Mouse (Mus musculus): Measurements from ENCODE around the gene Adcy4. TPM values are rescaled to one million over a fixed set of nuclear protein-coding genes. Genes with fewer than 3 reads are reported as not detected.

The Adcy4 gene
- 14.4 TPM for polyA plus RNA-seq (2015; fragmentation: Illumina TruSeq; extraction: RNeasy Lipid Tissue Mini Kit (QIAGEN cat#74804); ENCODE audit: insufficient read depth, low read depth, low replicate concordance)

DNA sequence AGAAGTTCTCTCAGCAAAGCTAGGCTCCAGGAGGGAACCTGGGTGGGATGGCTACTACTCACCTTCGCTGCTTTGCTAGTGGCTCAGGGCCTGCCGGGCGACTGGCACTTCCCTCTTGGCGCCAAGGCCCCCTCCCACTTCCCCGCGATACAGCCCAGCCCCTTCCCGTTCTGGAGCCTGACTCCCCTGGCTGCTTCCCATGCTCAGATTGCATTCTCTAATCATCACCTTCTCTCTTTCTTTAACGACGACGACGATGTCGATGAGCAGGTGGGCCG is at the start of gene Adcy4:
Adcy4 (minus strand) TSS at position 138 of the 278 bp plus-strand sequence.

DNA sequence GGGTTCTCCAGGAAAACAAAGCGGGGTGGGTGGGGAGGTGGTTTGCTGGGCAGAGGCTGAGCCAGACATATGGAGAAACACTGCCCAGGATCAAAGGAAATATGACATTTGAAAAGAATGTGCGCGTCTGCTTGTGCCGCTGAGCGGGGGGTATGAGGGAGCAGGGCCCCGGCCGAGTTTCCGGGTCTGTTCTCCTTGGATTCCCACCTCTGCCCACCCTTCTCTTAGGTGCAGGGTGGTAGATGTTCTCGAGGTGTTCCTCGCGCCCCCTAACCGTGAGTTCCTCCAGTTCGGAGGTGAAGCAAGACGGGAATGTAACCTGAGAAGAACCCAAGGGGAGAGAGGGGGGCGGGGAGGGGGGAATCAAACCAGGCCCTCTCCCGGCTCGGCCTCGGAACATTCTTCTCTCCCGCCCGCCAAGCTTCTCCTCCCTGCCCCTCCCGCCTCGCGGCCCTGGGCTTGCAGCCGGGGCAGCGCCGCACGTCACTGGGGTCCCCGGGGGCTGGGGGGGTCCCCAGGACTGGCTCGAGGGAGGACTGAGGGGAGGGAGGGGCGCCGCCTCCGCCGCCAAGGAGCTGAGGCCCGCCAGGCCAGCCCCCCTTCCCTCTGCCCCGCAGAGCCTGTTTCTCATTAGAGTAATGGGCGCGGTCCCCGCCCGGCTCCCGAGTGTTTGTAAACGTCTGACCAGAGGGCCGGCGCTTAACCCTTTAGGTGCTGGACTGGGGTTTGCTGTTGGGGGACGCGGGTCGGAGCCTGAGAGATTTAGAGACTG is 39.3 kb upstream of the Adcy4 start, which contains the start of gene Nfatc4:
Nfatc4 (plus strand) TSS at position 154 of the 772 bp plus-strand sequence.

DNA sequence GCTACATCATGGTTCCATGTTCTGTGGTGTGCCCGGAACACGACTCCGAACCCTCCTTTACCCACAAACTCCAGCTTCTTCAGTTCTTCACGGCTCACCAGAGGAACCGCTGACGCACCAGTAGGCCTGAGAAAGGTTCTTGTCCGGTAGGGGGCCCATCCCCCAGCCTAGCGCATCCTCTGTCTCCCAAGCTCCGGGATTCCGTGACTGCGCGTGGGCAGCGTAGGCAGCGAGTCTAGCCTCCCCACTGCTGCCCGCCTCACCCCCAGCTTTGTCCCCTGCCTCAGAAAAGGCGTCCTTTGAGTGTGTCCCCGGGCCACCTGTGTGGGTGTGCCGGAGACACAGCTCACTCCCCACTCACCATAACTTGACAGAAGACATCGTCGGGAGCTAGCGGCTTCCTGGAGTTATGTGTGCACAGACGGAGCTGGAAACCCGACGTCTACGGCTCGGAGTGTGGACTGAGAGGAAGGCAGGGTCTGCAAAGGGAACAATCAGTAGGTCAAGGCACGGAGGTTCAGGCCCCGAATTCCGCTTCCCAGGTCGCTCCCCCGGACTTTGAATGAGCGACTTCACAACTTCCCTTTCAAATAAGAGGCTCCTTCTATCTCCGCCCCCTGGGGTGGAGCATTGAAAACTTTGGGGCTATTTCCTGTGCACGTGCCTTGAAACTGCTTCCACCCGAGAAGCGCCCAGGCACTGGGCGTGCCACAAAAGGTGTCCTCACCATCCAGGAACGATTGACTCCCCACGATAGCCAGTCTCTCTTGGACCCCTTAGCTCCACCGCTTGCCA is 4.6 kb upstream of the Adcy4 start, which contains the start of gene Ripk3:
Ripk3 (minus strand) TSS at position 610 of the 795 bp plus-strand sequence.

DNA sequence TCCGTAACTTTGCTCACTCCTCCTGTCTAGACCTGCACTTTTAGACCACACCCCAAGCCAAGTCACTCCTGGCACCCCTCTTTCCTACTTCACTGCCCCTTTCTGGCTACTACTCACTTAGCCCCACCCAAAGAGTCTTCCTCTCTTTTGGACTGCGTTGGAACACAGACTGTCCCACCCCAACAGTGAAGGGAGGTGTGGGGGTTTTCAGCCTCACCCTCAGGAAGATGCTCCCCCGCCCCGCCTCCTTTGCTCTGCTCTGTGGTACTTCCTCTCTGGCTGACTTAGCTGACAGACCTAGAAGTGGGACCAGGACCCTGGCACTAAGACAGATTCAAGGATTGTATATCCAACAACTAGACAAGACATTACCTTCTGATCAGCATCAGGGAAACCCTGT is 18.2 kb downstream of the Adcy4 start, which contains the start of gene Ltb4r1:
Ltb4r1 (plus strand) TSS at position 267 of the 400 bp plus-strand sequence.

DNA sequence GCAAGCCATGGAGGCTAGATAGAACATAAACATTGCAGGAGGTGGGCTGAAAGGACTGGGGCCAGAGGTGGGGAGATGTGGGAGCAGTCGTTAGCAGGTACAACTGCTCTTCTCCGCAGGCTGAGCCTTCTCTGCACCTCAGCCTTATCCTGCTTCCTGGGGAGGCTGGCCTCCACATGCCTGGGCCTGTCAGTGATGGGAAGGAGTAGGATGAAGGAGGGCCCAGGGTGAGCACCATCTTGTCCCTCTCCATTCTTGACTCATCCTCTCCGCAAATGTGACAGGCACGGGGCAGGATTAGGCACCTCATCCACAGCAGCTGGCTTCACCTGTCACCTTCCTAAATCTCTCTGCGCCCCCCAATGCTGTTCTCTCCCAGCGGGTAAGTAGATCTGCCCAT is 22.7 kb downstream of the Adcy4 start, which contains the start of gene Ltb4r2:
Ltb4r2 (plus strand) TSS at position 266 of the 400 bp plus-strand sequence.

DNA sequence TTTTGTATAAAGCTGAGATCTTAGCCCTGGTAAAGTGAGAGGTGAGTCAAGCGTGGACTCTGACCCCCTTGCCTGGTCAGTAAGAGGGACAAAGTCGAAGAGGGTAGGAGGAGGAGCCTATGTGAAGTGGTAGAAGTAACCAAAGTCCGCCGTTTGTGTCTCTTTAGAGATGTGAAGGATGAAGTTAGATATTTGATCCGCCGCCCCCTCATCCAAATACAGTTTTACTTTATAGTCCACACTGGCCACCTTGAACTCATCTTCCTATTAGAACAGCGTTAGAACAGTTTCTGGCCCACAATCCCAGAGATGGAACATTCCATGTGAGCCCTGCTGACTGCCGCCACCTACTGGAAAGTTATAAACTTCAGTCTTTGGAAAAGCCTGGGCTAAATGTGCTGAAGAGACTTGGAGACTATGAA is 25.5 kb downstream of the Adcy4 start, which contains the start of gene Cideb:
Cideb (minus strand) TSS at position 96 of the 422 bp plus-strand sequence.

DNA sequence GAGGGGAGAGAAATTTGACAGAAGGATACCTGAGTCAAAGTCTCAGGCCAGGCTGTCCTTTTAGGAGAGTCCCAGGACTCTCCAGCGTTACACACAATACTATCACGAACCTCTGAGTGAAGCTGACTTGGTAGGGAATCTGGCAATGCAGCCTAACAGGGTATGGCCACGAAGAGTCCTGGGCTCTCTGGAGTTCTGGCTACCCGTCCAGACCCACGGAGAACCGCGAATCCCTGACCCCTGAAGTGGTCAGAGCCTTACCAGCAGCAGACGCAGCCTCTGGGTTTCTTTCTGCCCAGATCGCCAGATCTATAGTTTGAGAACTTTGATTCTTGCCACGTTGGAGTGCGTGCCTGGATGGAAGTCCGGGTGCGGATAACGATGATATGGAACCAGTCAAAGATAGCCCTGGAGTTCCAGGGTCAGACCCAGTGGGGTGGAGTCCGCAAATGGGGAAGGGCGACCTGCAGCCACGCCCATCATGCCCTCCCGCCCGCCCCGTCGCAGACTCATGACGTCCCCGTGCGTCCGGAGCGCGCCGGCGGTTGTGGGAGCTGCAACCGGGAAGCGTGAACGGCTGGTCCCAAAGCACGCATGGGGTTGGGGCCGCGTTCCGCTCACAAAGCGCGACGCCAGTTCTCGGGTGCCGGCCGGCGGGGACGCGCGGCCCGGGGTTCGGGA is 38.6 kb downstream of the Adcy4 start, which contains the start of the genes Dhrs1 and Nop9:
Dhrs1 (minus strand) TSS at position 511 of the 681 bp plus-strand sequence.
Nop9 (plus strand) TSS at position 514 of the 681 bp plus-strand sequence.

DNA sequence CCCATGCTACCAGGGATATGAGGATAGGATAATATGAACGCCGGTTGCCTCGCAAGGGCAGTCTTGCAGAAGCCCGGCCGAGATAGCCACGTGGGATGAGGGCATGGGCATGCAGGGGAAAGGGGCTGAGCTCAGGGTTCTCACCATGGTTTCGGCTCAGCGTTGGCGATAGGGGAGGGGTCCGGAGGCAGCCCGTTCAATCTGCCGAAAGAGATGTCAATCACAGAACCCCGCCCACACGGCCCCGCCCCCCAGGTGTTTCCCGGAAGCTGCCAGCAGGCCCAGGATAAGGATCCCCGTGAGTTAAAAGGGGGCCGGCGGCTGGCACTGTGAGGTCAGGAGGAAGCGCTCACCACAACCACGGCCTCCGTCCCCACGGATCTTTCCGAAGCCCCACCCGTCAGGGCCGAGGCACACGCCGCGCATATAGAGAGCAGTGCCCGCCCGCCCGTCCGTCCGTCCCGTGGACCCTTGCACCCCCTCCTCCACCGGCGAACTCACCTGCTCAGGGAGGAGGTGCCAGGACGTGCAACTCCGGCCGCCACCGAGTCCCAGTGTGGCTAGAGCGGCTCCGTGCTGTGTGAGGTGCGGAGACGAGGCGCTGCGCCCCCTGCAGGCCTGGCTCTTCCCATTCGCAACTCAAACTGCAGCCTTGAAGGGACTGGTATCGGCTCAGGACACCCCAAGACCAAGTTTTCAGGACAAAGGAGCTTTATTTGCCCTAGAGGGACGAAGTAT is 62.0 kb downstream of the Adcy4 start, which contains the start of gene Rabggta:
Rabggta (minus strand) TSS at position 564 of the 738 bp plus-strand sequence.

Other genes with a start within 250 kb of the Adcy4 start
- 29.0 TPM for gene Pck2, start 243.8 kb downstream of the Adcy4 start, polyA plus RNA-seq (2015; fragmentation: Illumina TruSeq; extraction: RNeasy Lipid Tissue Mini Kit (QIAGEN cat#74804); ENCODE audit: insufficient read depth, low read depth, low replicate concordance)
- gene Dcaf11, start 224.1 kb downstream of the Adcy4 start, polyA plus RNA-seq (2015; fragmentation: Illumina TruSeq; extraction: RNeasy Lipid Tissue Mini Kit (QIAGEN cat#74804); ENCODE audit: insufficient read depth, low read depth, low replicate concordance): 38.9 TPM
- gene A730061H03Rik, start 223.7 kb downstream of the Adcy4 start, polyA plus RNA-seq (2015; fragmentation: Illumina TruSeq; extraction: RNeasy Lipid Tissue Mini Kit (QIAGEN cat#74804); ENCODE audit: insufficient read depth, low read depth, low replicate concordance): not detected
- gene Fitm1, start 208.5 kb downstream of the Adcy4 start, polyA plus RNA-seq (2015; fragmentation: Illumina TruSeq; extraction: RNeasy Lipid Tissue Mini Kit (QIAGEN cat#74804); ENCODE audit: insufficient read depth, low read depth, low replicate concordance): not detected
- gene Psme1, start 206.0 kb downstream of the Adcy4 start, polyA plus RNA-seq (2015; fragmentation: Illumina TruSeq; extraction: RNeasy Lipid Tissue Mini Kit (QIAGEN cat#74804); ENCODE audit: insufficient read depth, low read depth, low replicate concordance): 38.5 TPM
- gene Emc9, start 198.8 kb downstream of the Adcy4 start, polyA plus RNA-seq (2015; fragmentation: Illumina TruSeq; extraction: RNeasy Lipid Tissue Mini Kit (QIAGEN cat#74804); ENCODE audit: insufficient read depth, low read depth, low replicate concordance): 11.7 TPM
- 49.1 TPM for gene Psme2, start 193.0 kb downstream of the Adcy4 start, polyA plus RNA-seq (2015; fragmentation: Illumina TruSeq; extraction: RNeasy Lipid Tissue Mini Kit (QIAGEN cat#74804); ENCODE audit: insufficient read depth, low read depth, low replicate concordance)
- 14.7 TPM for gene Rnf31, start 192.4 kb downstream of the Adcy4 start, polyA plus RNA-seq (2015; fragmentation: Illumina TruSeq; extraction: RNeasy Lipid Tissue Mini Kit (QIAGEN cat#74804); ENCODE audit: insufficient read depth, low read depth, low replicate concordance)
- gene Irf9, start 180.5 kb downstream of the Adcy4 start, polyA plus RNA-seq (2015; fragmentation: Illumina TruSeq; extraction: RNeasy Lipid Tissue Mini Kit (QIAGEN cat#74804); ENCODE audit: insufficient read depth, low read depth, low replicate concordance): 11.2 TPM
- 9.7 TPM for gene Rec8, start 166.1 kb downstream of the Adcy4 start, polyA plus RNA-seq (2015; fragmentation: Illumina TruSeq; extraction: RNeasy Lipid Tissue Mini Kit (QIAGEN cat#74804); ENCODE audit: insufficient read depth, low read depth, low replicate concordance)
- gene Ipo4, start 148.1 kb downstream of the Adcy4 start, polyA plus RNA-seq (2015; fragmentation: Illumina TruSeq; extraction: RNeasy Lipid Tissue Mini Kit (QIAGEN cat#74804); ENCODE audit: insufficient read depth, low read depth, low replicate concordance): 49.8 TPM
- gene Gm49378, start 146.2 kb downstream of the Adcy4 start, polyA plus RNA-seq (2015; fragmentation: Illumina TruSeq; extraction: RNeasy Lipid Tissue Mini Kit (QIAGEN cat#74804); ENCODE audit: insufficient read depth, low read depth, low replicate concordance): 1.6 TPM
- gene Tm9sf1, start 140.3 kb downstream of the Adcy4 start, polyA plus RNA-seq (2015; fragmentation: Illumina TruSeq; extraction: RNeasy Lipid Tissue Mini Kit (QIAGEN cat#74804); ENCODE audit: insufficient read depth, low read depth, low replicate concordance): 17.3 TPM
- gene Tssk4, start 133.9 kb downstream of the Adcy4 start, polyA plus RNA-seq (2015; fragmentation: Illumina TruSeq; extraction: RNeasy Lipid Tissue Mini Kit (QIAGEN cat#74804); ENCODE audit: insufficient read depth, low read depth, low replicate concordance): 0.59 TPM
- gene Mdp1, start 123.6 kb downstream of the Adcy4 start, polyA plus RNA-seq (2015; fragmentation: Illumina TruSeq; extraction: RNeasy Lipid Tissue Mini Kit (QIAGEN cat#74804); ENCODE audit: insufficient read depth, low read depth, low replicate concordance): 8.9 TPM
- 5.6 TPM for gene Gmpr2, start 112.2 kb downstream of the Adcy4 start, polyA plus RNA-seq (2015; fragmentation: Illumina TruSeq; extraction: RNeasy Lipid Tissue Mini Kit (QIAGEN cat#74804); ENCODE audit: insufficient read depth, low read depth, low replicate concordance)
- 60.9 TPM for gene Nedd8, start 112.0 kb downstream of the Adcy4 start, polyA plus RNA-seq (2015; fragmentation: Illumina TruSeq; extraction: RNeasy Lipid Tissue Mini Kit (QIAGEN cat#74804); ENCODE audit: insufficient read depth, low read depth, low replicate concordance)
- gene Tinf2, start 102.3 kb downstream of the Adcy4 start, polyA plus RNA-seq (2015; fragmentation: Illumina TruSeq; extraction: RNeasy Lipid Tissue Mini Kit (QIAGEN cat#74804); ENCODE audit: insufficient read depth, low read depth, low replicate concordance): 5.5 TPM
- 0.30 TPM for gene Tgm1, start 70.2 kb downstream of the Adcy4 start, polyA plus RNA-seq (2015; fragmentation: Illumina TruSeq; extraction: RNeasy Lipid Tissue Mini Kit (QIAGEN cat#74804); ENCODE audit: insufficient read depth, low read depth, low replicate concordance)
- gene Rabggta, start 61.8 kb downstream of the Adcy4 start, polyA plus RNA-seq (2015; fragmentation: Illumina TruSeq; extraction: RNeasy Lipid Tissue Mini Kit (QIAGEN cat#74804); ENCODE audit: insufficient read depth, low read depth, low replicate concordance): 9.4 TPM
- gene Dhrs1, start 38.4 kb downstream of the Adcy4 start, polyA plus RNA-seq (2015; fragmentation: Illumina TruSeq; extraction: RNeasy Lipid Tissue Mini Kit (QIAGEN cat#74804); ENCODE audit: insufficient read depth, low read depth, low replicate concordance): 28.8 TPM
- 2.8 TPM for gene Nop9, start 38.4 kb downstream of the Adcy4 start, polyA plus RNA-seq (2015; fragmentation: Illumina TruSeq; extraction: RNeasy Lipid Tissue Mini Kit (QIAGEN cat#74804); ENCODE audit: insufficient read depth, low read depth, low replicate concordance)
- gene Cideb, start 25.6 kb downstream of the Adcy4 start, polyA plus RNA-seq (2015; fragmentation: Illumina TruSeq; extraction: RNeasy Lipid Tissue Mini Kit (QIAGEN cat#74804); ENCODE audit: insufficient read depth, low read depth, low replicate concordance): not detected
- not detected for gene Ltb4r2, start 22.7 kb downstream of the Adcy4 start, polyA plus RNA-seq (2015; fragmentation: Illumina TruSeq; extraction: RNeasy Lipid Tissue Mini Kit (QIAGEN cat#74804); ENCODE audit: insufficient read depth, low read depth, low replicate concordance)
- gene Ltb4r1, start 18.1 kb downstream of the Adcy4 start, polyA plus RNA-seq (2015; fragmentation: Illumina TruSeq; extraction: RNeasy Lipid Tissue Mini Kit (QIAGEN cat#74804); ENCODE audit: insufficient read depth, low read depth, low replicate concordance): not detected
- gene Ripk3, start 4.8 kb upstream of the Adcy4 start, polyA plus RNA-seq (2015; fragmentation: Illumina TruSeq; extraction: RNeasy Lipid Tissue Mini Kit (QIAGEN cat#74804); ENCODE audit: insufficient read depth, low read depth, low replicate concordance): 2.2 TPM
- gene Nfatc4, start 39.0 kb upstream of the Adcy4 start, polyA plus RNA-seq (2015; fragmentation: Illumina TruSeq; extraction: RNeasy Lipid Tissue Mini Kit (QIAGEN cat#74804); ENCODE audit: insufficient read depth, low read depth, low replicate concordance): 5.5 TPM
- gene Nynrin, start 69.9 kb upstream of the Adcy4 start, polyA plus RNA-seq (2015; fragmentation: Illumina TruSeq; extraction: RNeasy Lipid Tissue Mini Kit (QIAGEN cat#74804); ENCODE audit: insufficient read depth, low read depth, low replicate concordance): 2.1 TPM
- gene Cbln3, start 100.3 kb upstream of the Adcy4 start, polyA plus RNA-seq (2015; fragmentation: Illumina TruSeq; extraction: RNeasy Lipid Tissue Mini Kit (QIAGEN cat#74804); ENCODE audit: insufficient read depth, low read depth, low replicate concordance): not detected
- 5.2 TPM for gene Khnyn, start 100.9 kb upstream of the Adcy4 start, polyA plus RNA-seq (2015; fragmentation: Illumina TruSeq; extraction: RNeasy Lipid Tissue Mini Kit (QIAGEN cat#74804); ENCODE audit: insufficient read depth, low read depth, low replicate concordance)
- gene Sdr39u1, start 116.2 kb upstream of the Adcy4 start, polyA plus RNA-seq (2015; fragmentation: Illumina TruSeq; extraction: RNeasy Lipid Tissue Mini Kit (QIAGEN cat#74804); ENCODE audit: insufficient read depth, low read depth, low replicate concordance): 11.8 TPM
- 2.5 TPM for gene Cma1, start 160.6 kb upstream of the Adcy4 start, polyA plus RNA-seq (2015; fragmentation: Illumina TruSeq; extraction: RNeasy Lipid Tissue Mini Kit (QIAGEN cat#74804); ENCODE audit: insufficient read depth, low read depth, low replicate concordance)
- gene Cma2, start 166.9 kb upstream of the Adcy4 start, polyA plus RNA-seq (2015; fragmentation: Illumina TruSeq; extraction: RNeasy Lipid Tissue Mini Kit (QIAGEN cat#74804); ENCODE audit: insufficient read depth, low read depth, low replicate concordance): not detected
- not detected for gene Mcpt1, start 233.9 kb upstream of the Adcy4 start, polyA plus RNA-seq (2015; fragmentation: Illumina TruSeq; extraction: RNeasy Lipid Tissue Mini Kit (QIAGEN cat#74804); ENCODE audit: insufficient read depth, low read depth, low replicate concordance)
- not detected for gene Mcpt9, start 246.4 kb upstream of the Adcy4 start, polyA plus RNA-seq (2015; fragmentation: Illumina TruSeq; extraction: RNeasy Lipid Tissue Mini Kit (QIAGEN cat#74804); ENCODE audit: insufficient read depth, low read depth, low replicate concordance)

All from pancreas, adult 10 weeks (tissue).